Mouse (Mus musculus) liver, embryonic 16.5 days (tissue): ENCODE measurements around the gene Dkc1. TPM values are rescaled to one million over a fixed set of nuclear protein-coding genes. Genes with fewer than 3 reads are reported as not detected.

Source experiments
- ATAC-seq: fragments of 200-750 bp; cut with Nextera tagmentation; 2 replicates; pipeline ENCODE4 v1.8.0; 2017; ENCODE audit warnings: low read depth, mild to moderate bottlenecking, moderate number of reproducible peaks, moderate library complexity
- H3K27ac ChIP-seq: fragments of 300-500 bp; sonication (generic); 2 replicates; pipeline ENCODE4 v1.5.1; 2014; ENCODE audit warnings: mild to moderate bottlenecking, low read length
- H3K27me3 ChIP-seq: fragments of 300-500 bp; sonication (generic); 2 replicates; pipeline ENCODE4 v1.6.1; 2014; ENCODE audit warnings: low read depth, low read length, mixed read lengths; ENCODE audit not compliant: control insufficient read depth, insufficient read depth
- H3K36me3 ChIP-seq: fragments of 300-500 bp; sonication (generic); 2 replicates; pipeline ENCODE4 v1.6.1; 2014; ENCODE audit warnings: mild to moderate bottlenecking; ENCODE audit not compliant: control insufficient read depth, insufficient read depth
- H3K4me1 ChIP-seq: fragments of 300-500 bp; sonication (generic); 2 replicates; pipeline ENCODE4 v1.6.1; 2014; ENCODE audit warnings: low read depth, low read length, mixed read lengths; ENCODE audit not compliant: control insufficient read depth
- H3K4me2 ChIP-seq: fragments of 300-500 bp; sonication (generic); 2 replicates; pipeline ENCODE4 v1.6.1; 2014; ENCODE audit warnings: low read depth, low read length, mixed read lengths
- H3K4me3 ChIP-seq: fragments of 300-500 bp; sonication (generic); 2 replicates; pipeline ENCODE4 v1.5.1; 2014; ENCODE audit warnings: low read depth, mild to moderate bottlenecking, low read length
- H3K9ac ChIP-seq: fragments of 300-500 bp; sonication (generic); 2 replicates; pipeline ENCODE4 v1.6.1; 2014; ENCODE audit warnings: low read depth, low read length
- H3K9me3 ChIP-seq: fragments of 300-500 bp; sonication (generic); replicated peaks from 2 replicates; pipeline ENCODE4 v1.6.1; 2016; ENCODE audit warnings: low read length; ENCODE audit not compliant: control insufficient read depth
- WGBS: fragments of 180-500 bp; shearing (Covaris S2); extraction: QIAGEN DNeasy Blood & Tissue Kit; methylation state at CpG from one replicate; pipeline ENCODE4 v1.1.7; 2014; ENCODE audit not compliant: insufficient replicate concordance; 5-methylcytosine and 5-hydroxymethylcytosine counted together
- polyA plus RNA-seq: library from polyadenylated mRNA; unstranded; fragments of >200 nt; fragmentation: Nextera tagmentation; extraction: Ambion mirVana; gene quantifications from 2 replicates; pipeline ENCODE4 v1.2.1, GENCODE M21; 2015

Gene Dkc1
- polyA plus RNA-seq, 1 experiment from 2014 or later = 67.1 TPM

DNA sequence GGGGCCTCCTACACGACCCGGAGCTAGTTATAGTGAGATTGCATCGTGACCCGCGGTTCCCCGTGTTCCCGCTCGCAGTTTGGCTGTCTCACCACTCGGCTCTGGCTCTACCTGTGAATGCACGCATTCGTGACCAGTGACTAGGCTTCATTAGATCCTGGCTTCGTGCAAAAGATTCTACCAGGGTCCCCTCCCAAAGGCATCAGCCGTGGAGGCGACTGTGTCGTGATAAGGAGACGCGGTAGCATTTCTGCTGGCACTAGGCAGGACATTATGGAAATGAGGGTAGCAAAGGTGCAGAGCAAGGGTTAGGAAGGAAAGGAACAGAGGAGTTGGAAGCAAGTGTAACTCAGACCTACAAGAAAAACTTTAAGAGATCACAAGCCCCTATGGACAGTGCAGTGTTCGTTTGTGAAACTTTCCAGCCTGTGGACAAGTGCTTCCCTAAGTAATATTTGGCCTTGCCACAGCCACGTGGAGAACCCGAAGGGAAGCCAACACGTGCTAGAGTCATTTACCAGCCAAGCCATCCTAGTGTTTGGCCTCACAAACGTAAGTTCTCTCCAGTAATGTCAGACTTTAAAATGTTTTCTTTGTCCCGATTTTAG is 613 bp downstream of the Dkc1 start:
- Histone ChIP-seq H3K9ac (peak overlapping the region; percentile 70), H3K4me2 (peak overlapping the region; percentile 78), H3K36me3 (peaks cover 3% of the 10 kb centered on the region; the same call in 1 of the 2 replicates), H3K4me3 (peak overlapping the region; percentile 72), H3K27me3 (no peaks in the 10 kb centered on the region), H3K9me3 (no peaks in the 10 kb centered on the region), H3K27ac (peak overlapping the region; percentile 80), H3K4me1 (no peaks in the 10 kb centered on the region)
- ATAC-seq = peak; percentile 13
- 23% methylated on average over 23 of the region's 23 CpGs for WGBS

DNA sequence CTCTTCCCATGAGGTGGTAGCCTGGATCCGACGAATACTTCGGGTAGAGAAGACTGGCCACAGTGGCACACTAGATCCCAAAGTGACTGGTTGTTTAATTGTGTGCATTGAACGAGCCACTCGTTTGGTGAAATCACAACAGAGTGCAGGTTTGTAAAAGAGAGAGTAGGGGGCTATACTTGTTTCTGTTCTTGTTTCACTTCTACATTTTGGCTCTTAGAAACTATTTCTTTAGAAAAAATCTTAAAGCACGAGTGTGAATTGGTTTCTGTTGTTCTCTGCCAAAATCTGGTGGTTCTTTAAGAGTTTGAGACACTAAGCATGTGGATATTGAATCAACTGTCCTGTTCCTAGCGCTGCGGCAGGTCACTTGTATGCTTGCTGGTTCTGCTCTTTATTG is 3.1 kb downstream of the Dkc1 start:
- no peak overlapping the region for H3K4me3 ChIP-seq
- H3K9me3 ChIP-seq = no peaks in the 10 kb centered on the region
- H3K36me3 ChIP-seq = peaks cover 5% of the 10 kb centered on the region
- WGBS = 74% methylated on average over 8 of the region's 8 CpGs
- H3K27ac ChIP-seq = no peak overlapping the region
- no peaks in the 10 kb centered on the region for H3K27me3 ChIP-seq
- no peak overlapping the region for H3K9ac ChIP-seq
- ATAC-seq = no peak
- H3K4me1 ChIP-seq = no peaks in the 10 kb centered on the region
- H3K4me2 ChIP-seq = peak overlapping the region; percentile 30; the same call in 1 of the 2 replicates

- H3K4me2 ChIP-seq = no peak overlapping the region
- 62% methylated on average over 6 of the region's 6 CpGs for WGBS
- peak; percentile 45 for ATAC-seq
- no peaks in the 10 kb centered on the region for H3K27me3 ChIP-seq
- no peaks in the 10 kb centered on the region for H3K9me3 ChIP-seq
- no peak overlapping the region for H3K9ac ChIP-seq
- H3K36me3 ChIP-seq = peaks cover 27% of the 10 kb centered on the region
- no peak overlapping the region for H3K4me3 ChIP-seq
- H3K4me1 ChIP-seq = no peaks in the 10 kb centered on the region
- no peak overlapping the region for H3K27ac ChIP-seq
Measured at GRCm38 (mm10) chrX:75102293-75102692, 6.6 kb downstream of the Dkc1 start.

- peak overlapping the region; percentile 84 for H3K27ac ChIP-seq
- H3K4me2 ChIP-seq = peak overlapping the region; percentile 30
- H3K9ac ChIP-seq = no peak overlapping the region
Measured at GRCm38 (mm10) chrX:75115550-75115949, 19.9 kb downstream of the Dkc1 start.

GRCm38 (mm10) chrX:75125606-75126005 is 30.0 kb downstream of the Dkc1 start:
- WGBS = 66% methylated on average over 3 of the region's 3 CpGs
- ATAC-seq = no peak
- no peaks in the 10 kb centered on the region; the same call in 1 of the 2 replicates for H3K4me1 ChIP-seq

More at GRCm38 (mm10) chrX:75115550-75115949, 19.9 kb downstream of the Dkc1 start:
- H3K9me3 ChIP-seq = no peaks in the 10 kb centered on the region
- no peaks in the 10 kb centered on the region for H3K27me3 ChIP-seq
- H3K4me1 ChIP-seq = peaks cover 13% of the 10 kb centered on the region; the same call in 1 of the 2 replicates
- H3K4me3 ChIP-seq = no peak overlapping the region
- H3K36me3 ChIP-seq = peaks cover 42% of the 10 kb centered on the region
- ATAC-seq = peak; percentile 97

GRCm38 (mm10) chrX:75126893-75127292 is 31.2 kb downstream of the Dkc1 start:
- Histone ChIP-seq H3K27me3 (no peaks in the 10 kb centered on the region), H3K36me3 (peaks cover 14% of the 10 kb centered on the region), H3K9ac (no peak overlapping the region), H3K27ac (0 out of 2 replicates have a peak overlapping the region, but pooled peaks have one; percentile 19), H3K9me3 (no peaks in the 10 kb centered on the region), H3K4me1 (no peaks in the 10 kb centered on the region; the same call in none of the 2 replicates), H3K4me3 (no peak overlapping the region), H3K4me2 (peak overlapping the region; percentile 51)
- no peak for ATAC-seq

More at GRCm38 (mm10) chrX:75125606-75126005, 30.0 kb downstream of the Dkc1 start:
- H3K36me3 ChIP-seq = peaks cover 16% of the 10 kb centered on the region
- H3K27me3 ChIP-seq = no peaks in the 10 kb centered on the region
- H3K9ac ChIP-seq = no peak overlapping the region
- no peak overlapping the region for H3K27ac ChIP-seq
- no peak overlapping the region for H3K4me3 ChIP-seq
- H3K4me2 ChIP-seq = no peak overlapping the region
- no peaks in the 10 kb centered on the region for H3K9me3 ChIP-seq

DNA sequence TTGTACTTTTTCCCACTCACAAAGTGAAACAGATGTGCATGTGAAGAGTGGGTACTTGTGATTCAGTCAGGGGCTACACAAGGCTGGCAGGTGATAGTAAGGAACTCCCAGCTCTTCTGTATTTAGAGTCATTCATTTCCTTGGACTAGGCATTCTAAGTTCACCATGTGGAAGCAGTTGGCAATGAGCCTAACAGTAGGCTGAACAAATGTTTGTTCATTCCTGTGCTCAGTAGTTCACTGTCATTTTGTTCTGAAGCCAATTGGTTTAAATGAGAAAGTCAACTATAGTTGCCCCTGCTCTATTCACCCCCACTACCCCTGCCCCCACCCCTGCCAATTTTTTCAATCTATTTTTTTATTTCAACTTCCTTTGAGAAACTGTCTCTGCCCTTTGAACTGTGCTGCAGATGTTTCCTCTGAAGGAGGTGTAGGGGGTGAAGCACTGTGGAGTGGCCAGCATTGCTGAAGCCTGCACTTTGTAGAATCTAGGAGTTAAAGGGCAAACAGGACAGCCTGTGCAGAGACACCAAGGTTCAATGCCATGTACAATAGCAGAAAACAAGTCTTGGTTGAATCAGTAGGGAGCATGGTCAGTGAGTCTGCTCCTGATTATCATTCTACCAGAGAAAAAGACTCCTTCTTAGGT is 32.8 kb downstream of the Dkc1 start:
- Histone ChIP-seq H3K9ac (peak overlapping the region; percentile 46), H3K27me3 (no peaks in the 10 kb centered on the region), H3K4me1 (no peaks in the 10 kb centered on the region; the same call in none of the 2 replicates), H3K27ac (peak overlapping the region; percentile 78), H3K9me3 (no peaks in the 10 kb centered on the region), H3K36me3 (peaks cover 11% of the 10 kb centered on the region), H3K4me3 (peak overlapping the region; percentile 50), H3K4me2 (peak overlapping the region; percentile 51)
- ATAC-seq = no peak; the same call in 1 of the 2 replicates

DNA sequence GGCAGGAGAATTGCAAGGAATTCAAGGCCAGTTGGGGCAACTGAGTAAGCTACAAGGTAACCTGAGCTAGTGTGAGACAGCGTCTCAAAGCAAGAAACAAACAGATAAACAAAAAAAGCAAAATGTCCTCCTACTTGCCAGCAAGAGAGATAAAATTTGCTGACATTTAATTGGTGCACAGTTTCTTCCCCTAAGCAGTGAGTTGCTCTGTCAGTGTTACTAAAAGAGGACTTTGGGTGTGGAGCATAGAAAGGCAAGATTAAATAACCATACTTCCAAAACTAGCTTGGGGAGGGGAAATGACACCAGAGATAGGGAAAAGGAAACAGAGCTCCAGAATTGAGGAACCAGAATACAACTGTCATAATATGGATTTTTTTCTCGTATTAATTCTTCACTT is 33.8 kb downstream of the Dkc1 start:
- ATAC-seq = peak; percentile 16; the same call in 1 of the 2 replicates
- Histone ChIP-seq H3K9me3 (no peaks in the 10 kb centered on the region), H3K27ac (peak overlapping the region; percentile 91), H3K36me3 (peaks cover 11% of the 10 kb centered on the region), H3K4me2 (peak overlapping the region; percentile 55), H3K4me1 (no peaks in the 10 kb centered on the region; the same call in none of the 2 replicates), H3K4me3 (peak overlapping the region; percentile 75), H3K9ac (peak overlapping the region; percentile 59), H3K27me3 (no peaks in the 10 kb centered on the region)
- 22% methylated on average over 2 of the region's 2 CpGs for WGBS

DNA sequence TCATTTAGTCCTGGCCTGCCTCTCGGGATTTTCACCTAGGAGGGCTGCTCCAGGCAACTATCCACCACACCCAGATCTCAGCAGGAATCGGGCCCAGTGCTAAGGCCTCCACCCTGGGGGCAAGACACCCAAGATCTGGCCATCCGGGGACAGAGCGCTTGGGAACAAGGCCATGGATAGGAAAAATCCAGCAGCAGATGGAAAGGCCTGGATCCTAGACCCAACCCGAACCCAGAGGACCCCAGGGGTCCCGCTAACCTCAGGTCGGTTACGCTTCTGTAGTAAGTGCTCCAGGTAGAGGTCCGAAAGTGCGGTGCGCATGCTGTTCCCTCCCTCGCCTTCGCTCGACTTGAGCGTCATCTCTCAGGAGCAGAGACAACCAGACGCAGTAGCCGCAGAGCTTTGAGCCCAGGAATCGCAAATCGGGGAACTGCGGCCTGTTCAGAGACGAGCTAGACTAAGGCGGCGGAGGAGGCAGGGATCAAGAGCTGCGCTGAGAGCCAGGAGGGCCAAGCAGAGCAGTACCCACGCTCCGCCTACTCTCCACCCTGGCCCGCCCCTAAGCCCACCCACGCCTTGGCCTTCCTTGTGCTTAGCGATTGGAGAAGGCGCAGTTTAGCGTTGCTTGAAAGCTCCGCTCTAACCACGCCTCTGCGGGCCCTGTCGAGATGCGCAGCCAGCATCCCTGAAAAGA is 35.0 kb downstream of the Dkc1 start, which contains the start of gene Mpp1:
TSS of gene Mpp1 (minus strand) at position 550 of the 694 bp plus-strand sequence.
- Histone ChIP-seq H3K27me3 (no peaks in the 10 kb centered on the region), H3K4me1 (no peaks in the 10 kb centered on the region; the same call in none of the 2 replicates), H3K27ac (peak within 1 kb of the TSS; percentile 94), H3K9ac (peak within 1 kb of the TSS; percentile 76), H3K4me3 (peak within 1 kb of the TSS; percentile 75), H3K9me3 (no peaks in the 10 kb centered on the region), H3K4me2 (peak within 1 kb of the TSS; percentile 62), H3K36me3 (peaks cover under 1% of the 10 kb centered on the region)
- ATAC-seq = peak; percentile 98
- WGBS = 25% methylated on average over 36 of the region's 36 CpGs
